Mouse (Mus musculus): ENCODE data around the gene Caprin2. TPM values are rescaled to one million over a fixed set of nuclear protein-coding genes. Genes with fewer than 3 reads are reported as not detected.

Caprin2 gene
- polyA plus RNA-seq, 1 experiment from 2014 or later = 10.5 TPM

- H3K4me1 ChIP-seq (ENCODE audit: control insufficient read depth in 2 of 2, insufficient read depth in 2 of 2, low read length in 2 of 2) = no peaks in the 10 kb centered on the region
- 88% methylated on average over 9 of the region's 9 CpGs for WGBS
- H3K27ac ChIP-seq (replicated peaks in 1 of 2; ENCODE audit: control insufficient read depth in 1 of 2, insufficient read depth in 1 of 2, low read depth in 2 of 2, low read length in 2 of 2) = no peak overlapping the region
- H3K9ac ChIP-seq (ENCODE audit: low read length) = no peak overlapping the region
- no peaks in the 10 kb centered on the region for H3K27me3 ChIP-seq (ENCODE audit: control insufficient read depth, insufficient read depth, low read length)
- ATAC-seq (ENCODE audit: insufficient number of reproducible peaks, insufficient read depth, low FRiP score, low read depth) = no peak
- H3K9me3 ChIP-seq (ENCODE audit: control insufficient read depth, low read length) = no peaks in the 10 kb centered on the region
- H3K4me3 ChIP-seq (ENCODE audit: control insufficient read depth in 1 of 2, insufficient read depth in 1 of 2, low read depth in 1 of 2, low read length in 2 of 2) = no peak overlapping the region
- no peaks in the 10 kb centered on the region for H3K36me3 ChIP-seq (ENCODE audit: control insufficient read depth, insufficient read depth, low read length)
- no peak overlapping the region for H3K4me2 ChIP-seq (ENCODE audit: low read length)
Observed at GRCm38 (mm10) chr6:148906958-148907357, 10.9 kb upstream of the Caprin2 start.

GRCm38 (mm10) chr6:148902728-148903127, 6.7 kb upstream of the Caprin2 start:
- no peak overlapping the region for H3K9ac ChIP-seq (ENCODE audit: low read length)
- H3K4me3 ChIP-seq (ENCODE audit: control insufficient read depth in 1 of 2, insufficient read depth in 1 of 2, low read depth in 1 of 2, low read length in 2 of 2) = no peak overlapping the region
- no peak overlapping the region for H3K27ac ChIP-seq (replicated peaks in 1 of 2; ENCODE audit: control insufficient read depth in 1 of 2, insufficient read depth in 1 of 2, low read depth in 2 of 2, low read length in 2 of 2)
- H3K4me2 ChIP-seq (ENCODE audit: low read length) = no peak overlapping the region
- H3K36me3 ChIP-seq (ENCODE audit: control insufficient read depth, insufficient read depth, low read length) = no peaks in the 10 kb centered on the region
- H3K9me3 ChIP-seq (ENCODE audit: control insufficient read depth, low read length) = no peaks in the 10 kb centered on the region
- no peak for ATAC-seq (ENCODE audit: insufficient number of reproducible peaks, insufficient read depth, low FRiP score, low read depth)
- WGBS = 80% methylated on average over 3 of the region's 3 CpGs
- H3K4me1 ChIP-seq (ENCODE audit: control insufficient read depth in 2 of 2, insufficient read depth in 2 of 2, low read length in 2 of 2) = no peaks in the 10 kb centered on the region
- no peaks in the 10 kb centered on the region for H3K27me3 ChIP-seq (ENCODE audit: control insufficient read depth, insufficient read depth, low read length)

GRCm38 (mm10) chr6:148896507-148896851, 442 bp upstream of the Caprin2 start:
- H3K4me2 ChIP-seq (ENCODE audit: low read length) = peak overlapping the region; percentile 89
- H3K9me3 ChIP-seq (ENCODE audit: control insufficient read depth, low read length) = no peaks in the 10 kb centered on the region
- peak overlapping the region; percentile 71 to 83 for H3K27ac ChIP-seq (replicated peaks in 1 of 2; ENCODE audit: control insufficient read depth in 1 of 2, insufficient read depth in 1 of 2, low read depth in 2 of 2, low read length in 2 of 2)
- H3K4me1 ChIP-seq (ENCODE audit: control insufficient read depth in 2 of 2, insufficient read depth in 2 of 2, low read length in 2 of 2) = peaks cover 0 to 2% of the 10 kb centered on the region in 2 experiments; a peak in 2 of 4 replicates
- H3K9ac ChIP-seq (ENCODE audit: low read length) = peak overlapping the region; percentile 86
- ATAC-seq (ENCODE audit: insufficient number of reproducible peaks, insufficient read depth, low FRiP score, low read depth) = 0 out of 2 replicates have a peak, but pooled peaks have one; percentile 1
- H3K4me3 ChIP-seq (ENCODE audit: control insufficient read depth in 1 of 2, insufficient read depth in 1 of 2, low read depth in 1 of 2, low read length in 2 of 2) = peak overlapping the region; percentile 70 to 81
- no peaks in the 10 kb centered on the region for H3K27me3 ChIP-seq (ENCODE audit: control insufficient read depth, insufficient read depth, low read length)
- 51% methylated on average over 6 of the region's 6 CpGs for WGBS
- H3K36me3 ChIP-seq (ENCODE audit: control insufficient read depth, insufficient read depth, low read length) = no peaks in the 10 kb centered on the region

- Histone ChIP-seq H3K4me1 (ENCODE audit: control insufficient read depth in 2 of 2, insufficient read depth in 2 of 2, low read length in 2 of 2) (peaks cover 0 to 2% of the 10 kb centered on the region in 2 experiments; a peak in 2 of 4 replicates), H3K27ac (replicated peaks in 1 of 2; ENCODE audit: control insufficient read depth in 1 of 2, insufficient read depth in 1 of 2, low read depth in 2 of 2, low read length in 2 of 2) (peak overlapping the region; percentile 67 to 83), H3K4me2 (ENCODE audit: low read length) (peak overlapping the region; percentile 89), H3K27me3 (ENCODE audit: control insufficient read depth, insufficient read depth, low read length) (no peaks in the 10 kb centered on the region), H3K36me3 (ENCODE audit: control insufficient read depth, insufficient read depth, low read length) (no peaks in the 10 kb centered on the region), H3K9ac (ENCODE audit: low read length) (peak overlapping the region; percentile 86), H3K9me3 (ENCODE audit: control insufficient read depth, low read length) (no peaks in the 10 kb centered on the region), H3K4me3 (ENCODE audit: control insufficient read depth in 1 of 2, insufficient read depth in 1 of 2, low read depth in 1 of 2, low read length in 2 of 2) (peak overlapping the region; percentile 70 to 81)
- WGBS = 10% methylated on average over 18 of the region's 18 CpGs
- 0 out of 2 replicates have a peak, but pooled peaks have one; percentile 7 for ATAC-seq (ENCODE audit: insufficient number of reproducible peaks, insufficient read depth, low FRiP score, low read depth)
Observed at GRCm38 (mm10) chr6:148894888-148895772, 907 bp downstream of the Caprin2 start.

- ATAC-seq (ENCODE audit: insufficient number of reproducible peaks, insufficient read depth, low FRiP score, low read depth) = no peak
- H3K27me3 ChIP-seq (ENCODE audit: control insufficient read depth, insufficient read depth, low read length) = no peaks in the 10 kb centered on the region
Observed at GRCm38 (mm10) chr6:148873911-148874310, 22.1 kb downstream of the Caprin2 start.

GRCm38 (mm10) chr6:148845629-148846028, 50.4 kb downstream of the Caprin2 start:
- Histone ChIP-seq H3K9me3 (ENCODE audit: control insufficient read depth, low read length) (no peaks in the 10 kb centered on the region), H3K27ac (replicated peaks in 1 of 2; ENCODE audit: control insufficient read depth in 1 of 2, insufficient read depth in 1 of 2, low read depth in 2 of 2, low read length in 2 of 2) (no peak overlapping the region), H3K4me3 (ENCODE audit: control insufficient read depth in 1 of 2, insufficient read depth in 1 of 2, low read depth in 1 of 2, low read length in 2 of 2) (no peak overlapping the region), H3K36me3 (ENCODE audit: control insufficient read depth, insufficient read depth, low read length) (0 out of 2 replicates have a peak, but pooled peaks cover 4% of the 10 kb centered on the region), H3K9ac (ENCODE audit: low read length) (no peak overlapping the region), H3K4me2 (ENCODE audit: low read length) (no peak overlapping the region), H3K4me1 (ENCODE audit: control insufficient read depth in 2 of 2, insufficient read depth in 2 of 2, low read length in 2 of 2) (no peaks in the 10 kb centered on the region), H3K27me3 (ENCODE audit: control insufficient read depth, insufficient read depth, low read length) (no peaks in the 10 kb centered on the region)
- ATAC-seq (ENCODE audit: insufficient number of reproducible peaks, insufficient read depth, low FRiP score, low read depth) = no peak

More at GRCm38 (mm10) chr6:148873911-148874310, 22.1 kb downstream of the Caprin2 start:
- 93% methylated on average over 1 of the region's 1 CpGs for WGBS
- Histone ChIP-seq H3K36me3 (ENCODE audit: control insufficient read depth, insufficient read depth, low read length) (0 out of 2 replicates have a peak, but pooled peaks cover 3% of the 10 kb centered on the region), H3K9ac (ENCODE audit: low read length) (no peak overlapping the region), H3K27ac (replicated peaks in 1 of 2; ENCODE audit: control insufficient read depth in 1 of 2, insufficient read depth in 1 of 2, low read depth in 2 of 2, low read length in 2 of 2) (no peak overlapping the region), H3K4me2 (ENCODE audit: low read length) (no peak overlapping the region), H3K4me1 (ENCODE audit: control insufficient read depth in 2 of 2, insufficient read depth in 2 of 2, low read length in 2 of 2) (no peaks in the 10 kb centered on the region), H3K9me3 (ENCODE audit: control insufficient read depth, low read length) (no peaks in the 10 kb centered on the region), H3K4me3 (ENCODE audit: control insufficient read depth in 1 of 2, insufficient read depth in 1 of 2, low read depth in 1 of 2, low read length in 2 of 2) (no peak overlapping the region)

- no peak overlapping the region for H3K4me3 ChIP-seq (ENCODE audit: control insufficient read depth in 1 of 2, insufficient read depth in 1 of 2, low read depth in 1 of 2, low read length in 2 of 2)
- H3K9ac ChIP-seq (ENCODE audit: low read length) = no peak overlapping the region
- no peak overlapping the region for H3K27ac ChIP-seq (replicated peaks in 1 of 2; ENCODE audit: control insufficient read depth in 1 of 2, insufficient read depth in 1 of 2, low read depth in 2 of 2, low read length in 2 of 2)
- H3K4me2 ChIP-seq (ENCODE audit: low read length) = no peak overlapping the region
- no peaks in the 10 kb centered on the region for H3K36me3 ChIP-seq (ENCODE audit: control insufficient read depth, insufficient read depth, low read length)
- no peaks in the 10 kb centered on the region for H3K4me1 ChIP-seq (ENCODE audit: control insufficient read depth in 2 of 2, insufficient read depth in 2 of 2, low read length in 2 of 2)
- WGBS = 97% methylated on average over 1 of the region's 1 CpGs
- ATAC-seq (ENCODE audit: insufficient number of reproducible peaks, insufficient read depth, low FRiP score, low read depth) = no peak
- no peaks in the 10 kb centered on the region for H3K27me3 ChIP-seq (ENCODE audit: control insufficient read depth, insufficient read depth, low read length)
- H3K9me3 ChIP-seq (ENCODE audit: control insufficient read depth, low read length) = no peaks in the 10 kb centered on the region
Observed at GRCm38 (mm10) chr6:148841760-148842159, 54.3 kb downstream of the Caprin2 start.
